Mouse (Mus musculus): ENCODE results near the gene Zfyve16.

Gene Zfyve16

GRCm38 (mm10) chr13:92530721-92531211, at the start of gene Zfyve16:
Zfyve16 (minus strand) TSS chr13:92530868.
- peak; percentile 97 for DNase-seq

GRCm38 (mm10) chr13:92578210-92578609, 47.5 kb upstream of the Zfyve16 start:
- DNase-seq: no peak

- no peak for DNase-seq
Observed at GRCm38 (mm10) chr13:92576688-92577087, 46.0 kb upstream of the Zfyve16 start.

- DNase-seq: no peak
Observed at GRCm38 (mm10) chr13:92576072-92576471, 45.4 kb upstream of the Zfyve16 start, which contains the start of gene Spz1. Spz1 (minus strand) TSS chr13:92576172.

GRCm38 (mm10) chr13:92559429-92559828, 28.8 kb upstream of the Zfyve16 start:
- no peak for DNase-seq

- no peak for DNase-seq
Observed at GRCm38 (mm10) chr13:92557229-92557628, 26.6 kb upstream of the Zfyve16 start.

GRCm38 (mm10) chr13:92556458-92557126, 25.9 kb upstream of the Zfyve16 start:
- DNase-seq: no peak

- DNase-seq: no peak
Observed at GRCm38 (mm10) chr13:92547093-92547492, 16.4 kb upstream of the Zfyve16 start.

GRCm38 (mm10) chr13:92540997-92541396, 10.3 kb upstream of the Zfyve16 start:
- DNase-seq: no peak

GRCm38 (mm10) chr13:92539126-92539525, 8.5 kb upstream of the Zfyve16 start:
- no peak for DNase-seq

- no peak for DNase-seq
Observed at GRCm38 (mm10) chr13:92533801-92534200, 3.1 kb upstream of the Zfyve16 start.

- no peak for DNase-seq
Observed at GRCm38 (mm10) chr13:92532216-92532615, 1.5 kb upstream of the Zfyve16 start.

GRCm38 (mm10) chr13:92531237-92531636, 569 bp upstream of the Zfyve16 start:
- DNase-seq: no peak

GRCm38 (mm10) chr13:92529828-92530720, 594 bp downstream of the Zfyve16 start:
- no peak for DNase-seq

GRCm38 (mm10) chr13:92523178-92523813, 7.4 kb downstream of the Zfyve16 start:
- no peak for DNase-seq

GRCm38 (mm10) chr13:92504871-92505270, 25.8 kb downstream of the Zfyve16 start:
- no peak for DNase-seq

GRCm38 (mm10) chr13:92491923-92492322, 38.7 kb downstream of the Zfyve16 start:
- DNase-seq: no peak

- DNase-seq: peak in 1 of 2 experiments; percentile 31
Observed at GRCm38 (mm10) chr13:92490817-92491216, 39.9 kb downstream of the Zfyve16 start.

- peak; percentile 91 to 94 for DNase-seq
Observed at GRCm38 (mm10) chr13:92483852-92484463, 46.7 kb downstream of the Zfyve16 start, which contains the start of gene Fam151b. Fam151b (minus strand) TSS chr13:92484015.

GRCm38 (mm10) chr13:92483348-92483747, 47.3 kb downstream of the Zfyve16 start:
- peak; percentile 51 to 63 for DNase-seq

- DNase-seq: no peak
Observed at GRCm38 (mm10) chr13:92470151-92470550, 60.5 kb downstream of the Zfyve16 start.

- DNase-seq: no peak
Observed at GRCm38 (mm10) chr13:92469381-92469780, 61.3 kb downstream of the Zfyve16 start.

- peak in 1 of 2 experiments; percentile 8 for DNase-seq
Observed at GRCm38 (mm10) chr13:92467891-92468290, 62.8 kb downstream of the Zfyve16 start.

Measured in lung, postnatal 4 days (tissue).